Mouse (Mus musculus) midbrain, embryonic 14.5 days (tissue): ENCODE results near the gene Dap. TPM values are rescaled to one million over a fixed set of nuclear protein-coding genes. Genes with fewer than 3 reads are reported as not detected.
A peak's percentile ranks its signal among the peaks of the same experiment; 100 is the strongest.

ENCODE experiments used
- ATAC-seq: fragments of 200-750 bp; cut with Nextera tagmentation; 2 replicates; pipeline ENCODE4 v1.8.0; 2017; ENCODE audit warnings: moderate number of reproducible peaks, moderate library complexity; ENCODE audit not compliant: low FRiP score, low TSS enrichment
- DNase-seq: peaks from one replicate; pipeline ENCODE4 v3.0.0-alpha.2; 2015
- H3K27ac ChIP-seq: fragments of 300-500 bp; sonication (generic); replicated peaks from 2 replicates; pipeline ENCODE4 v1.5.1; 2014; ENCODE audit warnings: mild to moderate bottlenecking, low read depth, low read length, moderate library complexity
- H3K27me3 ChIP-seq: fragments of 300-500 bp; sonication (generic); 2 replicates; pipeline ENCODE4 v1.6.1; 2014; ENCODE audit warnings: low read length, control low read depth, mixed read lengths; ENCODE audit not compliant: control insufficient read depth, insufficient read depth
- H3K36me3 ChIP-seq: fragments of 300-500 bp; sonication (generic); 2 replicates; pipeline ENCODE4 v1.6.1; 2014; ENCODE audit warnings: low read length, control low read depth; ENCODE audit not compliant: control insufficient read depth, insufficient read depth
- H3K4me1 ChIP-seq: fragments of 300-500 bp; sonication (generic); 2 replicates; pipeline ENCODE4 v1.6.1; 2014; ENCODE audit warnings: mild to moderate bottlenecking, antibody characterized with exemption, low read length, control low read depth; ENCODE audit not compliant: control insufficient read depth, insufficient read depth
- H3K4me2 ChIP-seq: fragments of 300-500 bp; sonication (generic); 2 replicates; pipeline ENCODE4 v1.6.1; 2014; ENCODE audit warnings: mild to moderate bottlenecking, low read length, moderate library complexity
- H3K4me3 ChIP-seq: fragments of 300-500 bp; sonication (generic); replicated peaks from 2 replicates; pipeline ENCODE4 v1.5.1; 2014; ENCODE audit warnings: low read depth, low read length
- H3K9ac ChIP-seq: fragments of 300-500 bp; sonication (generic); replicated peaks from 2 replicates; pipeline ENCODE4 v1.6.1; 2014; ENCODE audit warnings: mild to moderate bottlenecking, low read length, moderate library complexity
- H3K9me3 ChIP-seq: fragments of 300-500 bp; sonication (generic); 2 replicates; pipeline ENCODE4 v1.6.1; 2016; ENCODE audit warnings: low read length, control low read depth, mixed read lengths; ENCODE audit not compliant: control insufficient read depth
- WGBS: fragments of 180-500 bp; shearing (Covaris S2); extraction: QIAGEN DNeasy Blood & Tissue Kit; methylation state at CpG from one replicate; pipeline ENCODE4 v1.1.7; 2014; 5-methylcytosine and 5-hydroxymethylcytosine counted together
- polyA plus RNA-seq: library from polyadenylated mRNA; unstranded; fragments of >200 nt; fragmentation: Nextera tagmentation; extraction: Ambion mirVana; gene quantifications from 2 replicates; pipeline ENCODE4 v1.2.1, GENCODE M21; 2014

Dap gene
- polyA plus RNA-seq, 1 experiment from 2014 or later, result 27.4 TPM

- ATAC-seq (no peak; the same call in 1 of the 2 replicates), DNase-seq (no peak)
- Histone ChIP-seq H3K4me3 (no peak overlapping the region), H3K27me3 (peaks cover 15% of the 10 kb centered on the region; the same call in 1 of the 2 replicates), H3K27ac (no peak overlapping the region), H3K4me1 (peaks cover 3% of the 10 kb centered on the region; the same call in 1 of the 2 replicates), H3K4me2 (no peak overlapping the region), H3K36me3 (no peaks in the 10 kb centered on the region), H3K9me3 (no peaks in the 10 kb centered on the region), H3K9ac (no peak overlapping the region)
- WGBS, result 58% methylated on average over 3 of the region's 3 CpGs
Measured at GRCm38 (mm10) chr15:31292627-31293026, 68.5 kb downstream of the Dap start.

GRCm38 (mm10) chr15:31294311-31294710 is 70.2 kb downstream of the Dap start:
- Histone ChIP-seq H3K9me3 (no peaks in the 10 kb centered on the region), H3K4me3 (no peak overlapping the region), H3K27me3 (peaks cover 19% of the 10 kb centered on the region; the same call in 1 of the 2 replicates), H3K27ac (no peak overlapping the region), H3K4me1 (peaks cover 3% of the 10 kb centered on the region; the same call in 1 of the 2 replicates), H3K4me2 (no peak overlapping the region), H3K9ac (no peak overlapping the region), H3K36me3 (no peaks in the 10 kb centered on the region)
- no peak for ATAC-seq
- 8% methylated on average over 2 of the region's 2 CpGs for WGBS
- DNase-seq, result no peak

- peak overlapping the region; percentile 65 for H3K4me2 ChIP-seq
- peaks cover 3% of the 10 kb centered on the region; the same call in 1 of the 2 replicates for H3K4me1 ChIP-seq
- 0 out of 2 replicates have a peak, but pooled peaks have one; percentile 41 for ATAC-seq
- 6% methylated on average over 40 of the region's 40 CpGs for WGBS
- H3K27me3 ChIP-seq, result peaks cover 19% of the 10 kb centered on the region; the same call in 1 of the 2 replicates
- peak overlapping the region; percentile 37 for H3K4me3 ChIP-seq
- H3K27ac ChIP-seq, result 0 out of 2 replicates have a peak overlapping the region, but pooled peaks have one; percentile 8
- peak overlapping the region; percentile 52 for H3K9ac ChIP-seq
- peak; percentile 54 for DNase-seq
- H3K36me3 ChIP-seq, result no peaks in the 10 kb centered on the region
- H3K9me3 ChIP-seq, result no peaks in the 10 kb centered on the region
Measured at GRCm38 (mm10) chr15:31296882-31297776, 73.0 kb downstream of the Dap start.

- 19% methylated on average over 13 of the region's 13 CpGs for WGBS
- Histone ChIP-seq H3K4me3 (peak overlapping the region; percentile 37), H3K4me2 (peak overlapping the region; percentile 65), H3K27me3 (peaks cover 19% of the 10 kb centered on the region; the same call in 1 of the 2 replicates), H3K27ac (no peak overlapping the region), H3K4me1 (peaks cover 3% of the 10 kb centered on the region; the same call in 1 of the 2 replicates), H3K9me3 (no peaks in the 10 kb centered on the region), H3K9ac (peak overlapping the region; percentile 52; the same call in 1 of the 2 replicates), H3K36me3 (no peaks in the 10 kb centered on the region)
- DNase-seq (no peak), ATAC-seq (no peak)
Measured at GRCm38 (mm10) chr15:31297777-31298137, 73.6 kb downstream of the Dap start.

- ATAC-seq (no peak), DNase-seq (peak; percentile 55)
- H3K9ac ChIP-seq, result no peak overlapping the region
- H3K27me3 ChIP-seq, result peaks cover 19% of the 10 kb centered on the region; the same call in 1 of the 2 replicates
- H3K4me1 ChIP-seq, result peaks cover 3% of the 10 kb centered on the region; the same call in 1 of the 2 replicates
- no peak overlapping the region for H3K4me3 ChIP-seq
- H3K36me3 ChIP-seq, result no peaks in the 10 kb centered on the region
- no peak overlapping the region for H3K27ac ChIP-seq
- 56% methylated on average over 6 of the region's 6 CpGs for WGBS
- H3K4me2 ChIP-seq, result no peak overlapping the region
- H3K9me3 ChIP-seq, result no peaks in the 10 kb centered on the region
Measured at GRCm38 (mm10) chr15:31299258-31299917, 75.3 kb downstream of the Dap start.

- 77% methylated on average over 12 of the region's 12 CpGs for WGBS
Measured at GRCm38 (mm10) chr15:31302293-31302990, 78.3 kb downstream of the Dap start.

GRCm38 (mm10) chr15:31304302-31304701 is 80.2 kb downstream of the Dap start:
- Histone ChIP-seq H3K27me3 (no peaks in the 10 kb centered on the region), H3K9ac (no peak overlapping the region), H3K9me3 (no peaks in the 10 kb centered on the region), H3K27ac (no peak overlapping the region), H3K4me2 (no peak overlapping the region), H3K4me3 (no peak overlapping the region), H3K4me1 (no peaks in the 10 kb centered on the region), H3K36me3 (no peaks in the 10 kb centered on the region)
- ATAC-seq (no peak), DNase-seq (no peak)
- WGBS, result 88% methylated on average over 3 of the region's 3 CpGs

More at GRCm38 (mm10) chr15:31302293-31302990, 78.3 kb downstream of the Dap start:
- Histone ChIP-seq H3K27me3 (peaks cover 6% of the 10 kb centered on the region; the same call in 1 of the 2 replicates), H3K4me3 (no peak overlapping the region), H3K4me2 (no peak overlapping the region), H3K27ac (no peak overlapping the region), H3K36me3 (no peaks in the 10 kb centered on the region), H3K9ac (no peak overlapping the region), H3K4me1 (peaks cover 2% of the 10 kb centered on the region; the same call in 1 of the 2 replicates), H3K9me3 (no peaks in the 10 kb centered on the region)
- ATAC-seq, result no peak
- no peak for DNase-seq

- H3K27me3 ChIP-seq, result no peaks in the 10 kb centered on the region
- 50% methylated on average over 6 of the region's 6 CpGs for WGBS
- no peak overlapping the region for H3K27ac ChIP-seq
- no peaks in the 10 kb centered on the region for H3K9me3 ChIP-seq
- no peaks in the 10 kb centered on the region for H3K4me1 ChIP-seq
- DNase-seq (no peak), ATAC-seq (no peak)
- H3K4me3 ChIP-seq, result no peak overlapping the region
- H3K4me2 ChIP-seq, result no peak overlapping the region
- H3K36me3 ChIP-seq, result no peaks in the 10 kb centered on the region
- H3K9ac ChIP-seq, result no peak overlapping the region
Measured at GRCm38 (mm10) chr15:31305181-31305580, 81.1 kb downstream of the Dap start.
